Mouse (Mus musculus) adrenal gland, adult 2 months (tissue): Measurements from ENCODE around the gene Adamtsl5. TPM values are rescaled to one million over a fixed set of nuclear protein-coding genes. Genes with fewer than 3 reads are reported as not detected.
"Not testable (repeated sequence)": the region's sequence is repeated elsewhere in the genome, so short reads cannot be mapped to it uniquely, and the experiment has no call there.

Experiments
- DNase-seq: peaks from one replicate; pipeline ENCODE4 v3.0.0; 2021
- polyA plus RNA-seq: library from polyadenylated mRNA; depleted of rRNA; stranded (reverse); fragments of >200 nt; gene quantifications from 2 replicates; pipeline ENCODE4 v1.2.3, GENCODE M21; 2012
- total RNA-seq, 2 experiments: library from RNA; stranded (reverse); gene quantifications; 2 replicates each; pipeline ENCODE4 v1.2.3; 2021

The Adamtsl5 gene
- total and polyA plus RNA-seq, 3 experiments = 8.0 to 35.1 (median 10.3) TPM

DNA sequence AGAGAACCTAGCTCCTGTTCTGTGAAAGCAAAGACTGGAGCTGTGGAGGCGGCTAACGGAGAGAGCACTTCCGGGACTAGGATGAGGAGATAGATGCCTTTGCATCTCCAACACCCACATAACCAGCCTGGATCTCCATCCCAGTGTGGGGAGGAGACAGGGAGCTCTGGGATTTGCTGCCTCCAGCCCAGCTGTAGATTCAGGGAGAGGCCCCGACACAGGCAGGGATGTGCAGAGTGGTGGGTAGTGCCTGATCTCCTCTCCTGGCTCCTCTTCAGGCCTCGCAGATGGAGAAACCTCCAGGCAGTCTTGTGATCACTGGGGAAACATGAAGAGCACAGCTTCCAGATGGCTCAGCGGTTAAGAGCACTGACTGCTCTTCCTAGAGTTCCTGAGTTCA lies 24.5 kb upstream of the Adamtsl5 start:
- no peak for DNase-seq

DNA sequence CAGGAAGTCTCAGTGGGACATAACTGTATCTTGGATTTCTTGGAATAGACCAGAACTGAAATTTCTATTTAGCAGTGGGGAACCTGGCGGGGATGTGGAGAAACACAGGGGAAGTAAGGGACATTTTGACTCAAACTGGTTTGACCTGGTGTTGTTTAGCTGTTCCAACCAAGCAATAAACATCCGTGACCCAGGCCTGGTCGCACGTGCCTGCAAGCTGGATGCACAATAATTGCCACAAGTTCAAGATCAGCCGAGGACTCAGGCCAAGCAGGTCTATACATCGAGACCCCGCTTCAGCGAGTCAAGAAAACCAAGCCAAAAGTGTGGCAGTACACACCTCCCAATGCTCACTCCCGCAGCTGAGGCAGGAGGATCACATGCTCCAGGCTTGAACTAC lies 23.8 kb upstream of the Adamtsl5 start:
- no peak for DNase-seq

- no peak for DNase-seq
Measured at GRCm38 (mm10) chr10:80371411-80371966, 23.3 kb upstream of the Adamtsl5 start.

GRCm38 (mm10) chr10:80369995-80370747 lies 22.0 kb upstream of the Adamtsl5 start:
- no peak for DNase-seq

DNA sequence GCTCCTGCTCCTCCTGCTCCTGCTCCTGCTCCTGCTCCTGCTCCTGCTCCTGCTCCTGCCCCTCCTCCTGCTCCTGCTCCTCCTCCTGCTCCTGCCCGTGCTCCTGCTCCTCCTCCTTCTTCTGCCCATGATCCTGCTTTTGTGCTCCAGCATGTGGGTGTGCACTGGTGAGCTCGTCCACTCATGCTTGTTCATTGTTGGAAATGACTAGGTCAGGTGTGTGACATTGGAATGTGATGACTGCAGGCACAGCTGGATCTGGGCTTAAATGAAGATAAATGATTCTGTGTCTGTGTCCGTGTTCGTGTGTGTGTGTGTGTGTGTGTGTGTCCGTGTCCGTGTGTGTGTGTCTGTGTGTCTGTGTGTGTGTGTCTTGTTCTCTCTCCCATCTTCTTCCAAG lies 20.2 kb upstream of the Adamtsl5 start:
- no peak for DNase-seq

DNA sequence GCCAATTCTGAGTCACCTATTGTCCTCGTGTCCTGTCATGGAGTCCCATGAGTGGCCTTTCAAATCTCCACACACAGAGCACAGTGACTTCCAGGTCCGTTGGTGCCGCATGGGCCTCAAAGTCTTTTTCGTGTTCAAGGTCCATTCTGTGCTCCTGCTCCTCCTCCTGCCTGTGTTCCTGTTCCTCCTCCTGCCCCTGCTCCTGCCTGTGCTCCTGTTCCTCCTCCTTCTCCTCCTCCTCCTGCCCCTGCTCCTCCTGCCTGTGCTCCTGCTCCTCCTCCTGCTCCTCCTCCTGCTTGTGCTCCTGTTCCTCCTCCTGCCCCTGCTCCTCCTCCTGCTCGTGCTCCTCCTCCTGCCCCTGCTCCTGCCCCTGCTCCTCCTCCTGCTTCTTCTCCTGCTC lies 19.7 kb upstream of the Adamtsl5 start:
- DNase-seq = no peak

- DNase-seq = no peak
Measured at GRCm38 (mm10) chr10:80365736-80366135, 17.5 kb upstream of the Adamtsl5 start.

- DNase-seq = no peak
Measured at GRCm38 (mm10) chr10:80363734-80364133, 15.5 kb upstream of the Adamtsl5 start.

GRCm38 (mm10) chr10:80357994-80358639 lies 9.9 kb upstream of the Adamtsl5 start:
- peak; percentile 44 for DNase-seq

DNA sequence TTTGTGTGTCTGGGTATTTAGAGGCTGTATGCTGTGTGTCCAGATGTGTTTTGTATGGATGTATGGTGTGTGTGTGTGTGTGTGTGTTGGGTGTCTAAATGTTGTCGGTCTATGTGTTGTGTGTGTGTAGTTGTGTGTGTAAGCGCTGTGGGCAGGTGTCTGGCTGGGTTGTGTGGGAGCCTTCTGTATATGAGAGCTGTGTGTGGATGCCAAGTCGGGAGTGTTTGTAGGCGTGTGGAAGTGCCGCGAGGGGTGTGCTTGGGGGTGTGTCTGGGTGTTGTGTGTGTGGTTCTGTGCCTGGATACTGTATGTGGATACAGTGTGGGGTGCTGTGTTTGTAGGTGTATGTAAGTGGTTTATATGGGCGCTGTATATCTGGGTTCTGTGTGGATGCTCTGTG lies 9.1 kb upstream of the Adamtsl5 start:
- no peak for DNase-seq

DNA sequence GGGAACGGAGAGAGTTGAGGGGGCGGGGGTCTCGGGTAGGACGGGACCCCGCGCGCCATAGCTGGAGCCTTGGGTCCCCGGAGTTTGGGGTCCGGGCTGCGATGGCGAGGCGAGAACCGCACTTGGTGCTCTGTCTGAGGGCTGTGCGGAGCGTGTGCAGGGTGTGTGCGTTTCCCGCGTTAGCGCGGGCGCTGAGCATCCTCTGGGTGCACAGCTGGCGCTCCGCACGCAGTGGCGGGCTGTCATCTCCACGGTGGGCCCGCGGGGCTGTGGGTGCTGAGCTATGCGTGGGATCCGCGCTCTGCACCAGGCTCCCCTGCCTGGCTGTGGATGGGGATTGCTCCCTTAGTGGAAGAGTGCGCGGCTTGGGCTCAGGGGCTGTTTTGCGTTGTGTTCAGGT lies 8.5 kb upstream of the Adamtsl5 start:
- no peak for DNase-seq

- no peak for DNase-seq
Measured at GRCm38 (mm10) chr10:80356001-80356682, 7.9 kb upstream of the Adamtsl5 start, which contains the start of gene Plk5. Gene Plk5, plus strand, starts transcription at chr10:80356459.

- no peak for DNase-seq
Measured at GRCm38 (mm10) chr10:80355431-80355830, 7.2 kb upstream of the Adamtsl5 start.

GRCm38 (mm10) chr10:80352727-80353126 lies 4.5 kb upstream of the Adamtsl5 start:
- no peak for DNase-seq

DNA sequence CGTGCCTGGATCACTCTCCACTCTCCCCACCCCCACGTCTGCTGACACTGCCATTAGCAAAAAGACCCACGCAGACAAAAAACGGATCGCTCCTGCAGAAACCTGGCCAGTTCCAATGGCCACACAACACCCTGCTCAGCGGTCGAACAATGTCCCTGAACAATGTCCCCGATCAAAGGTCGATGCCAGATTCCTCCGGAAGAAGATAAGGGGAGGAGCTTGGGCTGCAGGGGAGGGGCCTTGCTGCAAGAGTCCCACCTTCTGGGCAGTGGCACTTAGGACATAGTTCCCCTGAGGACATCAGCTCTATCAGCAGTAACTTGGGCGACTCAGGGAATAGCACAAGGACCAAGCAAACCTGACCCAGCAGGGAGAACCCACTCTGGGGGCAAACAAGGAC lies 3.7 kb upstream of the Adamtsl5 start:
- no peak for DNase-seq

GRCm38 (mm10) chr10:80350292-80350691 lies 2.1 kb upstream of the Adamtsl5 start:
- DNase-seq = peak; percentile 86

GRCm38 (mm10) chr10:80348981-80349380 lies 769 bp upstream of the Adamtsl5 start:
- no peak for DNase-seq

GRCm38 (mm10) chr10:80347514-80347967 lies 671 bp downstream of the Adamtsl5 start:
- DNase-seq = no peak

- DNase-seq = not testable (repeated sequence)
Measured at GRCm38 (mm10) chr10:80345929-80346328, 2.3 kb downstream of the Adamtsl5 start.

- no peak for DNase-seq
Measured at GRCm38 (mm10) chr10:80345122-80345521, 3.1 kb downstream of the Adamtsl5 start.

DNA sequence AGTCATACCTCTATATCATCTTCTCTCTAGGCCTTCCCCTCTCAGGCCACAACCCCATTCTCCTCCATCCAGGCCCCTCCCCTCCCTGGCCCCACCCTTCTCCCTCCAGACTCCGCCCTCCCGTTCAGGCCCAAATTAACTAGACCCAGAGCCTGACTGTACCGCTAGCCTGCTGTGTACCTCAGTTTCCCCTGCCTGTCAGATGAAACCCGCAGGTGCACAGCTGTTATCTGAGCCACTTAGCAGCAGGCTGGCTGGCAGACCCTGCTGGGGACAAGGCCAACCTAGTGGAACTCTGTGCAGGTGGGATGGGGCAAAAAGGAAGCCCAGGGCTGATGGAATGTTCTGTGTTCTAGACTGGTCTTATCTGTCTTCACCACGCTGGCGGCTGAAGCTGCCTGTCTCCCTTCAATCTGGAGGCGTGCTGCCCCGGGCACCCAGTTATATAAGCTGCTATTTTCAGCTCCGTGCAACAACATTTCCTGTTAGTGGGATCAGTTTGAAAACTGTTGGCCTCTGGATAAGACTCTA lies 4.0 kb downstream of the Adamtsl5 start:
- DNase-seq = no peak

DNA sequence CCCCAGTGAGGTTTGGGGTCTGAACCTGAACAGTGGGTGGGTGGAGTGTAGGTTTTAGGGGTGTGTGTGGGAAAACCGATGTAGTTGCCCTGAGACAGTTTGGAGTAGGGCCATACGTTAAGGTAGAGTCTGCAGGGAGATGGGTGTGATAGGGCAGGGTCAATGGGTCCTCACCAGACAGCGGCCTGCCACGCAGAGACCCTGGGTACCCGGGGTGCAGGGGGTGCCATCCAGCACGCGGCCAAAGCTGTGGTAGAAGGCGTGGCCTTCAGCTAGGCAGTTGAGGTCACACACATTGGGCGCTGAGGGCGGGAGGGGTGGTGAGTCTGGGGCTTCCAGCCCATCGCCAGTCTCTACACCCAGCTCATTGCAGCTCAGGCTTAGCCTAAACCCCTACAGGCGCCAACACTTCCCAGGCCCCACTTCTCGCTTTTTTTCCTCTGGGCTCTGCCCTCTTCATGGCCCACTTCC lies 4.8 kb downstream of the Adamtsl5 start:
- no peak for DNase-seq
